Mouse (Mus musculus): ENCODE results near the gene Spindoc. TPM values are rescaled to one million over a fixed set of nuclear protein-coding genes. Genes with fewer than 3 reads are reported as not detected.

The Spindoc gene
- polyA plus RNA-seq, 1 experiment from 2014 or later, result 23.7 TPM

- Histone ChIP-seq H3K27me3 (replicated peaks; ENCODE audit: control insufficient read depth, insufficient read depth, low read length) (no peaks in the 10 kb centered on the region), H3K27ac (ENCODE audit: low read depth) (peak overlapping the region; percentile 62; the same call in 1 of the 2 replicates), H3K4me2 (ENCODE audit: low read length) (peak overlapping the region; percentile 22; the same call in 1 of the 2 replicates), H3K4me3 (ENCODE audit: low read depth, low read length) (no peak overlapping the region), H3K4me1 (replicated peaks; ENCODE audit: control insufficient read depth, insufficient read depth, low read length) (peaks cover 41% of the 10 kb centered on the region), H3K36me3 (ENCODE audit: control insufficient read depth, insufficient read depth, low read length) (no peaks in the 10 kb centered on the region), H3K9me3 (ENCODE audit: control insufficient read depth, low read length) (no peaks in the 10 kb centered on the region), H3K9ac (ENCODE audit: low read length) (no peak overlapping the region)
- ATAC-seq (replicated peaks; ENCODE audit: low FRiP score, low TSS enrichment, low read depth) (no peak), DNase-seq (ENCODE audit: low spot score) (no peak)
- 43% methylated on average over 10 of the region's 10 CpGs for WGBS
Observed at GRCm38 (mm10) chr19:7311306-7311705, 71.5 kb downstream of the Spindoc start.

- WGBS, result 13% methylated on average over 5 of the region's 5 CpGs
- Histone ChIP-seq H3K4me3 (ENCODE audit: low read depth, low read length) (no peak overlapping the region), H3K4me2 (ENCODE audit: low read length) (no peak overlapping the region), H3K27me3 (replicated peaks; ENCODE audit: control insufficient read depth, insufficient read depth, low read length) (no peaks in the 10 kb centered on the region), H3K9me3 (ENCODE audit: control insufficient read depth, low read length) (no peaks in the 10 kb centered on the region), H3K27ac (ENCODE audit: low read depth) (peak overlapping the region; percentile 62), H3K4me1 (replicated peaks; ENCODE audit: control insufficient read depth, insufficient read depth, low read length) (peaks cover 47% of the 10 kb centered on the region), H3K36me3 (ENCODE audit: control insufficient read depth, insufficient read depth, low read length) (no peaks in the 10 kb centered on the region), H3K9ac (ENCODE audit: low read length) (no peak overlapping the region)
- ATAC-seq (replicated peaks; ENCODE audit: low FRiP score, low TSS enrichment, low read depth) (peak; percentile 81), DNase-seq (ENCODE audit: low spot score) (peak; percentile 80)
Observed at GRCm38 (mm10) chr19:7310704-7311103, 72.1 kb downstream of the Spindoc start.

GRCm38 (mm10) chr19:7309738-7310330 is 73.0 kb downstream of the Spindoc start:
- Histone ChIP-seq H3K27ac (ENCODE audit: low read depth) (no peak overlapping the region), H3K4me1 (replicated peaks; ENCODE audit: control insufficient read depth, insufficient read depth, low read length) (peaks cover 51% of the 10 kb centered on the region), H3K4me2 (ENCODE audit: low read length) (no peak overlapping the region), H3K4me3 (ENCODE audit: low read depth, low read length) (no peak overlapping the region), H3K27me3 (replicated peaks; ENCODE audit: control insufficient read depth, insufficient read depth, low read length) (no peaks in the 10 kb centered on the region), H3K36me3 (ENCODE audit: control insufficient read depth, insufficient read depth, low read length) (no peaks in the 10 kb centered on the region), H3K9ac (ENCODE audit: low read length) (no peak overlapping the region), H3K9me3 (ENCODE audit: control insufficient read depth, low read length) (no peaks in the 10 kb centered on the region)
- 68% methylated on average over 2 of the region's 2 CpGs for WGBS
- ATAC-seq (replicated peaks; ENCODE audit: low FRiP score, low TSS enrichment, low read depth) (no peak), DNase-seq (ENCODE audit: low spot score) (no peak)

- Histone ChIP-seq H3K4me1 (replicated peaks; ENCODE audit: control insufficient read depth, insufficient read depth, low read length) (peaks cover 51% of the 10 kb centered on the region), H3K9ac (ENCODE audit: low read length) (no peak overlapping the region), H3K4me3 (ENCODE audit: low read depth, low read length) (no peak overlapping the region), H3K36me3 (ENCODE audit: control insufficient read depth, insufficient read depth, low read length) (no peaks in the 10 kb centered on the region), H3K27me3 (replicated peaks; ENCODE audit: control insufficient read depth, insufficient read depth, low read length) (no peaks in the 10 kb centered on the region), H3K4me2 (ENCODE audit: low read length) (no peak overlapping the region), H3K27ac (ENCODE audit: low read depth) (peak overlapping the region; percentile 16; the same call in 1 of the 2 replicates), H3K9me3 (ENCODE audit: control insufficient read depth, low read length) (no peaks in the 10 kb centered on the region)
- WGBS, result 43% methylated on average over 8 of the region's 8 CpGs
- DNase-seq (ENCODE audit: low spot score), result peak; percentile 61
- peak; percentile 44; the same call in 1 of the 2 replicates for ATAC-seq (replicated peaks; ENCODE audit: low FRiP score, low TSS enrichment, low read depth)
Observed at GRCm38 (mm10) chr19:7307995-7308770, 74.6 kb downstream of the Spindoc start.

- peaks cover 47% of the 10 kb centered on the region for H3K4me1 ChIP-seq (replicated peaks; ENCODE audit: control insufficient read depth, insufficient read depth, low read length)
- DNase-seq (ENCODE audit: low spot score) (no peak), ATAC-seq (replicated peaks; ENCODE audit: low FRiP score, low TSS enrichment, low read depth) (no peak)
- no peaks in the 10 kb centered on the region for H3K9me3 ChIP-seq (ENCODE audit: control insufficient read depth, low read length)
- no peak overlapping the region for H3K4me2 ChIP-seq (ENCODE audit: low read length)
- H3K9ac ChIP-seq (ENCODE audit: low read length), result no peak overlapping the region
- no peaks in the 10 kb centered on the region for H3K27me3 ChIP-seq (replicated peaks; ENCODE audit: control insufficient read depth, insufficient read depth, low read length)
- no peaks in the 10 kb centered on the region for H3K36me3 ChIP-seq (ENCODE audit: control insufficient read depth, insufficient read depth, low read length)
- WGBS, result 60% methylated on average over 3 of the region's 3 CpGs
- H3K4me3 ChIP-seq (ENCODE audit: low read depth, low read length), result no peak overlapping the region
- no peak overlapping the region for H3K27ac ChIP-seq (ENCODE audit: low read depth)
Observed at GRCm38 (mm10) chr19:7306968-7307367, 75.8 kb downstream of the Spindoc start.

GRCm38 (mm10) chr19:7305380-7306310 is 77.1 kb downstream of the Spindoc start:
- Histone ChIP-seq H3K36me3 (ENCODE audit: control insufficient read depth, insufficient read depth, low read length) (no peaks in the 10 kb centered on the region), H3K27ac (ENCODE audit: low read depth) (no peak overlapping the region), H3K27me3 (replicated peaks; ENCODE audit: control insufficient read depth, insufficient read depth, low read length) (no peaks in the 10 kb centered on the region), H3K4me2 (ENCODE audit: low read length) (no peak overlapping the region), H3K9me3 (ENCODE audit: control insufficient read depth, low read length) (no peaks in the 10 kb centered on the region), H3K9ac (ENCODE audit: low read length) (no peak overlapping the region), H3K4me3 (ENCODE audit: low read depth, low read length) (no peak overlapping the region), H3K4me1 (replicated peaks; ENCODE audit: control insufficient read depth, insufficient read depth, low read length) (peaks cover 38% of the 10 kb centered on the region)
- 65% methylated on average over 10 of the region's 11 CpGs for WGBS
- DNase-seq (ENCODE audit: low spot score) (no peak), ATAC-seq (replicated peaks; ENCODE audit: low FRiP score, low TSS enrichment, low read depth) (no peak)

- Histone ChIP-seq H3K27me3 (replicated peaks; ENCODE audit: control insufficient read depth, insufficient read depth, low read length) (no peaks in the 10 kb centered on the region), H3K36me3 (ENCODE audit: control insufficient read depth, insufficient read depth, low read length) (0 out of 2 replicates have a peak, but pooled peaks cover 2% of the 10 kb centered on the region), H3K4me1 (replicated peaks; ENCODE audit: control insufficient read depth, insufficient read depth, low read length) (peaks cover 36% of the 10 kb centered on the region), H3K27ac (ENCODE audit: low read depth) (no peak overlapping the region), H3K9ac (ENCODE audit: low read length) (no peak overlapping the region), H3K4me3 (ENCODE audit: low read depth, low read length) (no peak overlapping the region), H3K9me3 (ENCODE audit: control insufficient read depth, low read length) (no peaks in the 10 kb centered on the region), H3K4me2 (ENCODE audit: low read length) (no peak overlapping the region)
- DNase-seq (ENCODE audit: low spot score) (no peak), ATAC-seq (replicated peaks; ENCODE audit: low FRiP score, low TSS enrichment, low read depth) (no peak)
- 55% methylated on average over 2 of the region's 2 CpGs for WGBS
Observed at GRCm38 (mm10) chr19:7304801-7305200, 78.0 kb downstream of the Spindoc start.

Measured in intestine, embryonic 14.5 days (tissue).